Mouse (Mus musculus): ENCODE results near the gene Ntn1.
A peak's percentile ranks its signal among the peaks of the same experiment; 100 is the strongest.

The Ntn1 gene

GRCm38 (mm10) chr11:68273855-68274254 lies 126.8 kb downstream of the Ntn1 start:
- DNase-seq (ENCODE audit: inconsistent age in 2 of 2, low spot score in 1 of 2) = no peak

GRCm38 (mm10) chr11:68270730-68271467 lies 129.7 kb downstream of the Ntn1 start:
- DNase-seq (ENCODE audit: inconsistent age in 2 of 2, low spot score in 1 of 2) = no peak

DNA sequence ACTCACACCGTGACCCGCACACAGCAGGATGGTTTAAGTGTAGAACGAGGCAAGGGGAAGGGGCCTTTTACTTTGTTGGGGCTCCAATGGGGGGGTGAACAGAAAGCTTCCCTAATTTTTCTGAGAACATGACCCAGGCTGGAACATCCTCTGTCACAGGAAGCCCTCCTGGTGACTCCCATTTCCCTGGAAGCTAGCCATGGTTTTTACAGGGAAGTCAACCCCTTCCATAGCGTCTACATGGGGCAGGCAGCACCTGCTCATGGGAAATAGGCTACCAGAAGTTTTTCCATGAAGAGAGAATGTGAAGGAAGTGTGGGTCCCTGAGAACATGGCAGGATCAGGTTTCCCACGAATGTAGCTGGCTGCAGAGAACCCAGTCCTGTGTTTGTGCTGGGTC lies 136.3 kb downstream of the Ntn1 start:
- DNase-seq (ENCODE audit: inconsistent age in 2 of 2, low spot score in 1 of 2) = peak in 1 of 2 experiments; percentile 39

- no peak for DNase-seq (ENCODE audit: inconsistent age in 2 of 2, low spot score in 1 of 2)
These were observed 137.5 kb downstream of the Ntn1 start for GRCm38 (mm10) chr11:68263100-68263499.

DNA sequence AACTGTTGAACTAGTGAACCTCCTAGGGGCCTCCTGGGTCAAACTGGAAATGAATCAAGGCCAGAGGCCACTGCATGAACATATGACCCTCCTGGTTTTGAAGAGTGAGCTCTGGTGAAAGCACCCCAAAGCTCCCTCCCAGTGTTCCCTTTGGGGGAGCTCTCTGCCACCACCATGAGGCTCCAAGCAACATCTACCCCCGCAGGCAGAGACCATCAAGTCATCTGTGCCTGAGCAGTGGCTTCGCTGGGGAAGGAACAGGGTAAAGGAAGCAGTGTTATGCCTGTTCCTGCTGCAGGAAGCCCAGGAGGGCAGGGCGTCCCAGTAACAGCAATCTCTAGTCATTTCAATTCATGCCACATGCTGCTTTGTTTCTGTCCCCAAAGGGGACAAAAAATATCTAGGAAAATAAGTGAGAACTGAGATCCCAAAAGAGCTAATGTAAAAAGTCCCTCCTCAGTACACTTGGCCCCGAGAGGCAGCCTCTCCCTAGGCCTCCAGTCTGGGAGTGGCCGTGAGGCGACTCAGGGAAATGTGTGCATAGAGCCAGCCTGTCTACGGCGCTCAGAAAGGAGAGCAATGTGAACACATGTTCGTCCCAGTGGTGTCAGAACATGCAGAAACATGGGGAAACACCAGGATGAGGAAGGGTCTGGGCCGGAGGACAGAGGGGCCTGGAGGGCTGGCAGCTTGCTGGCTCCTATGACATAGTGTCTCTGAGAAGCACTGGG lies 139.3 kb downstream of the Ntn1 start:
- peak in 1 of 2 experiments; percentile 28 for DNase-seq (ENCODE audit: inconsistent age in 2 of 2, low spot score in 1 of 2)

- no peak for DNase-seq (ENCODE audit: inconsistent age in 2 of 2, low spot score in 1 of 2)
These were observed 140.2 kb downstream of the Ntn1 start for GRCm38 (mm10) chr11:68260399-68260798.

GRCm38 (mm10) chr11:68258498-68258897 lies 142.1 kb downstream of the Ntn1 start:
- DNase-seq (ENCODE audit: inconsistent age in 2 of 2, low spot score in 1 of 2) = no peak

- no peak for DNase-seq (ENCODE audit: inconsistent age in 2 of 2, low spot score in 1 of 2)
These were observed 147.1 kb downstream of the Ntn1 start for GRCm38 (mm10) chr11:68253531-68253930.

GRCm38 (mm10) chr11:68250106-68250505 lies 150.5 kb downstream of the Ntn1 start:
- DNase-seq (ENCODE audit: inconsistent age in 2 of 2, low spot score in 1 of 2) = no peak

DNA sequence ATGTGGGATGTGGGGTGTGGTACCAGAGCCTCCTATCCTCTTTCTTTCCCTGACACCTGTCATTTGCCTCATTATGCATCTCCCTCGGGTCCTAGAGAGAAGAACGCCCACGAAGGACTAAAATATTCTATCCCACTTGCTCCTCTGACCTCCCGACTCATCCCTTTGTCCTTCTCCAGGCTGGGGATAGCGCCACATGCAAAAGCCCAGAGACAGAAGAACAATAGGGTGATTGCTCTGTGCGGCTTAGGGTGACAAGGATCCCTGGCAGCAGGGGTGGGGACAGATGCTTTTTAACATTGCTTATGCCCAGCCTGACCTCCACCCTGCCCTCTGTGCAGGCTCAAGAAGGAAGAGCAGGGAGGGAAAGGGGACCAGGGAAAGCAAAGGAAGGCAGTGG lies 152.7 kb downstream of the Ntn1 start:
- no peak for DNase-seq (ENCODE audit: inconsistent age in 2 of 2, low spot score in 1 of 2)

DNA sequence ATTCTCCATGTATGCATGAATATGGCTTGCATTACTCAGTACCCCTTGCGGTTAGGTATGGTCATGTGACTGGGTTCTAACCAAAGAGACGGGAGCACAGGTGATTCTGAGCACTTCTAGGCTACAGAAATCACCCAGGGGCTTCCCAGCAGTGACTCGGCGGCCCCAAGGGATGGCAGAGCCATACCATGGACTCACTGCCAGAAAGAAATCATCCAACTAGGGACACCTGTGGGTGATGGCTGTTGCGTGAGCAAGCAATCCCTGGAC lies 155.7 kb downstream of the Ntn1 start:
- DNase-seq (ENCODE audit: inconsistent age in 2 of 2, low spot score in 1 of 2) = no peak

DNA sequence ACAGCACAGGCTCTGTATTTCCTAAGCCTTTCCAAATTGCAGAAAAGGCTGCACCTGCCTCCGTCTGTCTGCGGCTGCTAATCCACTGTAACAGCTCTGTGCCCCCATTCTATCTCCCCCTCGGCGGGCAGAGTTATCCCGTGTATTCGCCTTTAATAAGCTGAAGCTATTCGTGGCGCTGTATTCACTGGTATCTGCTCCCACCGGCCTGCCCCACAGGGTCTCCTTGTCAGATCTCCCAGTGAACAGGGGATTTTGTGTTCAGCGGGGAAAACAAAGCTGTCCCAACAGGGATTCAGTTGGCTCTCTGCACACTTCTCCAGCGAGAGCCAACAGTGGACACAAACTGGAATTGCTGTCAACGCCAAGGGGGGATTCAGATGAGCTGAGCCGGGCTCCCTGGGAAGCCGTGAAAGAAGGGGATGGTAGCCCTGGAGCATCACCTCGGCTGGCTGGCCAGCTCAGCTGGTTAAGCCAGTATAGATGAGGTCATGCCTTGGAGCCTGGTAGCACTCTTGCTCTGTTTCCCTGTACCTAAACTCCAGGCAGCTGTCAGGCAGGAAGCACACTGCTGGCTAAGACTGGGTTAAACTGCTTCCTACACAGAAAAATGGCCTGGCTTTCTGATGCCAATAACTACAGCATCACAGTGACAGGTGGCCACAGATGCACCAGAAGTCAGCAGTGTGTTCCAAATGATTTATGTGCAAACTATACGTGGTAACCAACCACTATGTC lies 156.2 kb downstream of the Ntn1 start:
- no peak for DNase-seq (ENCODE audit: inconsistent age in 2 of 2, low spot score in 1 of 2)

GRCm38 (mm10) chr11:68239756-68240155 lies 160.9 kb downstream of the Ntn1 start:
- no peak for DNase-seq (ENCODE audit: inconsistent age in 2 of 2, low spot score in 1 of 2)

GRCm38 (mm10) chr11:68233469-68233965 lies 167.1 kb downstream of the Ntn1 start:
- DNase-seq (ENCODE audit: inconsistent age in 2 of 2, low spot score in 1 of 2) = no peak

DNA sequence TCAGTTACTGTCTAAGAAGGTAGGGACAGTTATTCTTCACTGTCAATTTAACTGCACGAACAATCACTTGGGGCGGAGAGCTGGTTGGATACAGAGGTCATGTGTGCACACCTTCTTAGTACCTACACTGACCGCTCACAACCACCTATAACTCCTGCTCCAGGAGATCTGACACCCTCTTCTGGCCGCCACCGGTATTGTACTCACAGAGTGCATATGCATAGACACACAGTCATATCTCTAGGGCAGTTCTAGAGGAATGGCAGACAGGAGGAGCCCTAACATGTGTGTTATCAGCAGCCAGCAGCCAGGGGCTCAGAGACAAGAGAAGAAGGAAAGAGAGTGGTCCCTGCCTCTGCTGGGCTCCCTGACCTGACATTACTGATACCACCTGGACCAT lies 169.1 kb downstream of the Ntn1 start:
- no peak for DNase-seq (ENCODE audit: inconsistent age in 2 of 2, low spot score in 1 of 2)

- no peak for DNase-seq (ENCODE audit: inconsistent age in 2 of 2, low spot score in 1 of 2)
These were observed 171.5 kb downstream of the Ntn1 start for GRCm38 (mm10) chr11:68228941-68229665.

- no peak for DNase-seq (ENCODE audit: inconsistent age in 2 of 2, low spot score in 1 of 2)
These were observed 172.8 kb downstream of the Ntn1 start for GRCm38 (mm10) chr11:68227837-68228236.

- no peak for DNase-seq (ENCODE audit: inconsistent age in 2 of 2, low spot score in 1 of 2)
These were observed 174.0 kb downstream of the Ntn1 start for GRCm38 (mm10) chr11:68226654-68227057.

GRCm38 (mm10) chr11:68223143-68223542 lies 177.5 kb downstream of the Ntn1 start:
- DNase-seq (ENCODE audit: inconsistent age in 2 of 2, low spot score in 1 of 2) = no peak

DNA sequence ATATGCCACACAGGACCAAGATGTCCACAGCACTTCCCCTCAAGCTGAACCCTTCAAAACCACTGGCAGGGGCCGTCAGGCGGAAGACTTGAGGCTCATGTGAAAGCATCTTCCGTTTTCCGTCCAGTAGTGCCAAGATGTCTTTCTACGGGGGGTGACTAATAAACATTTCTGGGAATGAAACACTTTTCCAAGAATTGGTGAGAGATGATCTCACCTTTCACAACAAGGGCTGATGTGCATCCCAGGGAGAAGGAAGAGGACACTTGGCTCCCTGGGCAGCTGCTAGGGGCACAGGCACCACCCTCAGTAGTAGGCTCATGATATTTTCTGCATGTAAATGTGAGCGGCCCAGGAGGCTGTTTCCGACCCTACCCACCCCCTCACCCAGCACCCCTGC lies 178.4 kb downstream of the Ntn1 start:
- no peak for DNase-seq (ENCODE audit: inconsistent age in 2 of 2, low spot score in 1 of 2)

DNA sequence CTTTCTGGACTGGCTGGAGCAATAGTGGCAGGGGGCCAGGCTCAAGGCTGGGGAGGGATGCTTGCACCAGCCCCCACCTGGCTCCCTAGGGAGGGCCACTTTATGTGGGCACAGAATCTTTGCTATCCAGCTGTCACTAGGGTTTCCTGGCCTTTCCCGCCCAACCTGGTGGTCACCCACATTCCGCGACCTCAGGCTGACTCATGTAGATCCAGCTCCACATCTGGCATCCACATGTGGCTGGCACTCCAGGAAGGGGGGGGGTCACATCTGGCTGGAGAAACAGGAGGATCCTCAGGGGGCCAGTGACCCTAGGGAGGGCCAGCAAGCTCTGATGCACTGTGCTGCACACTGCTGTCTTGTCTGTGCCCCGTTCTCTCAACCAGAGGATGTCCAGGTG lies 179.9 kb downstream of the Ntn1 start:
- DNase-seq (ENCODE audit: inconsistent age in 2 of 2, low spot score in 1 of 2) = no peak
